Mouse (Mus musculus): Measurements from ENCODE around the gene Rin3.
A peak's percentile ranks its signal among the peaks of the same experiment; 100 is the strongest.

Gene Rin3

DNA sequence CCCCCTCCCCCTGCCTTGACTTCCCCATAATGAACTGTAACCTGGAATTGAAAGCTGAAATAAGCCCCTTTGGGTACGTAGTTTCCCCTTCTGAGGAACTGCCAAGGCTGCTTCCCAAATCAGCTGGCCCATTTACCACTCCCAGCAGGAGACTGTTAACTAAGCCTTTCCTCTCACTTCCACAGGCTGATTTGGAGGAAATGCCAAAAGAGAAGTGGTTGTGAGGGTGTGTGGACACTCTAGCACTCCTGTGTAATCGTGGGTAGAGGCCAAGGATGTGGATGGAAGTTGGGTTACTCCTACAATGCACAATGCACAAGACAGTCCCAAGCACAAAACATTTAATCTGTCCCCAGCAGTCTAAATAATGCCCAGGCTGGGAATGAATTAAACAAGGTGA is 722 bp upstream of the Rin3 start:
- DNase-seq, result no peak

- DNase-seq, result no peak
Measured at GRCm38 (mm10) chr12:102283483-102284266, 827 bp downstream of the Rin3 start.

GRCm38 (mm10) chr12:102284267-102284610 is 1.4 kb downstream of the Rin3 start:
- DNase-seq, result no peak

DNA sequence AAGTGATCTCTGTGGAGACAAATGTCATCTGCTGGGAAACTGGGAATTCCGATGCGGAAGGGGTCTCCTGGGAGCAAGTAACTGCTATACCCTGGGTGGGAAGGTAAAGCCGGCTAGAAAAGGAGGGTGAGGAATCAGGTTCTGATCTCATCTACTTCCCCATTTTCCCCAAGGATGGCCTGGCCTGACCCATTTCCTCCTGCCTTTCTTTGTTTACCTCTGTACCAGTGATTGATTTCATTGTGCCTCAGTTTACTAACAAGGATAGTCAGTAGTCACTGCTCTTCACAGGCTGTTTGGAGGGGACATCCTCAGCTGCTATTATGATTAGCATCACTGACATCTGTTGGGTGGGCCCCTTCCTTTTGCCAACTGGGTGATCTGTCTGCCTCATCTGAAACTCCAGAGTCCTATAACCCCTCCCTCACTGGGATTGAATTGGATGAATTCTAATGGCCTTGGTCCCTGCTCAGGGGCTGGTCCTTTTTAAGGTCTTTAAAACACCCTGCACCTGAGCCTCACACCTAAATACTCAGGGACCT is 1.8 kb downstream of the Rin3 start:
- no peak for DNase-seq

- no peak for DNase-seq
Measured at GRCm38 (mm10) chr12:102285318-102285717, 2.5 kb downstream of the Rin3 start.

DNA sequence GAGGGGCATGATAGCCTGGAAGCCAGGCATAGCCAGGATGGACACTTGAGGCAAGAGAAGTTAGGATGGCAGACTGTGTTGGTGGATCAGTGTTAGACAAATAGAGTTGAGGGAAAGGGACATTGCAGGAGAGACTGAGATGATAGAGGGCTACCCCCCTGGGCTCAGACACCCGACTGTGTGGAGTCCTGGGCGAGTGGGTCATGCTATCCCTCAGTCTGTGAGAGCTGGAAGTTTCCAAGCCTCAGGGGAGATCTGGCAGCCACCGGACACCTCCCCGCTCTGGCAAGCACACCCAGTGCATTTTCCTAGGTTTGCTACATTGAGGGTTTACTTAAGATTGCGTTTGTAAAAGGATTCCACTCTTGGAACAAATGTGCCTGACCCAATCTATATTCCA is 2.9 kb downstream of the Rin3 start:
- DNase-seq, result no peak

- DNase-seq, result no peak
Measured at GRCm38 (mm10) chr12:102286681-102287414, 4.0 kb downstream of the Rin3 start.

DNA sequence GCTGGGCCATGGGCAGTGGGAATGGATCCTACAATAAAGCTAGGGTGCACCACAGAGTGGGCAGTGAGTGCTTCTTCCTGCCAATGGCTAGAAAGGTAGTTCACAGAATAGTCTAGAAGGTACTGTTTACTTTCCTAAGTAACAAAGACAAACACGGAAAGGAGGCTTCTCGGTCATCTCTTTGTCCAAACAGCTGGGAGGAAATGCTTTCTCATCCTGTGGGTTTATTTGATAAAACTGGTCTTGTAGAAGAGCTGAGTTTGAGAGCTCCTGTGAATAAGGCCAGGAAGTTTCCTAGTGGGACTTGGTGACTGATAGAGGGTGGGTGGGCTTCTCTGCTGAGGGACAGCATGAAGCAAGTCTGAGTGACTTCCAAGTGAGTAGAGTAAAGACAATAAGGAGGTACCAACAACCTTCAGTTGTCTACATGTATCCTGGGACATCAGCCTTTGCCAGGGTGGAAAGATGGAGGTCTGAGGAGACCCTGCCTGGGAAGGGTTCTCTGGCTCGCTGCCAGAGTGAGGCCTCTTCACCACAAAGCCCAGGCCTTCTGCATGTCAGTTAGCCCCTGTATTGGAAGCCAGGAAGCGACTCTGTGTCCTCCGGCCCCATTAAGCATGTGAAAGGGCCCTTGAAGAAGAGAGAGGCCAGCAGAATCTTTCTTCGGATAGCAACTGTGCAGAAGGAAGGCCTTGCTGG is 5.2 kb downstream of the Rin3 start:
- no peak for DNase-seq

GRCm38 (mm10) chr12:102288846-102289245 is 6.0 kb downstream of the Rin3 start:
- no peak for DNase-seq

- no peak for DNase-seq
Measured at GRCm38 (mm10) chr12:102289568-102289967, 6.7 kb downstream of the Rin3 start.

GRCm38 (mm10) chr12:102290662-102291061 is 7.8 kb downstream of the Rin3 start:
- no peak for DNase-seq

DNA sequence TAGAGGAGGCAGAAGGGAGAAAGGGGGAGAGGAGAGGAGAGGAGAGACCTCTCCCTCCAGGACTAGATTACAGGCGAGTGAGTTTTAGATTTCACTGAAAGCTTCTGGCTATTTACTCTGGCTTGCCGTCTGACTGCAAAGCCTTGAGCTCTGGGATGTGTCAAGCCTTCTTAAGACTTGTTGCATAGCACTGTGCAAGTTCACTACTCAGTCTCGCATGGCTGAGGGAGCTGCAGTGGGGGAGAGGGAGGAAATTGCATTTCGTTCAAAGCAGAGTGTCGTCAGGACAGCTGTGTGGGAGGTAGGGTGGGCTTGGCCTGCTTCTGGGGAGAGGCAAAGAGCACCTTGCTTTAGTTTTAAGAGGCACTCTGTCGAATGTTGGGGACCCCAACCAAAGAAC is 8.8 kb downstream of the Rin3 start:
- DNase-seq, result peak; percentile 42 to 45

GRCm38 (mm10) chr12:102292501-102293215 is 9.8 kb downstream of the Rin3 start:
- DNase-seq, result no peak

DNA sequence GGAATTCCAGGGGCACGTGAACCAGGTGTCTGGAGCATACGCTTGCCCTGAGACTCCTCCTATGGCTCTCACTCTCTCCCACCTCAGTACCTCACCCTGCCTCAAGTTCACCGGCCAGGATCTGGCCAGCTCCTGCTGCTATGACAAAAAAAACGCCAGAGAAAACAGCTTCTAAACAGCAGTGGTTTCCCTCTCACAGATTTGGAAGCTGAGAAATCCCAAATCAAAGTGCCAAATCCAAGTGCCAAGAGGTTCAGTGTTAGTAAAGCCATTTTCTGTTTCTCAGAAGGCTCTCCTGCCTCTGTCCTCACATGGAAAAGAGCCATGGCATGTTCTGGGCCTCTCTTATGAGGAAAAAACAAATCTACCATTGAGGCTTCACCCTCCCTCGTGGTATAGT is 11.8 kb downstream of the Rin3 start:
- no peak for DNase-seq

DNA sequence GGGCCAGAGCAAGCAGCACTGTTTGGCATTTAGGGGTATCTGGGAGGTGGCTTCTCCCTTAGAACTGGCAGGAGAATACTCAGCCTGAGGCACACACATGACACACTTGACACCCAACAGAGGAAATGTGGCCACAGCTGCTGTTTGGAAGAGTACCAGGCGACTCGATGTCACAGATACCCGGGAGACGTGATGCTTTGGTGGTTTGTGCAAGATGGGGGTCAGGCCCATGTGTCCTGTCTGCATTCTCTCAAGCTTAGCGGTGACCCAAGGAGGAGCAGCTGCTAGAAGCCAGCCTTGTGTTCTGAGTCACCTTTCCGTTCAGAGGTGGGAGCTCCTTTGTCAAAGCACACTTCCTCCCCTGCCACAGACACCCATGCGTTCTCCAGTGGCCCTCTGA is 12.4 kb downstream of the Rin3 start:
- peak; percentile 48 to 57 for DNase-seq

DNA sequence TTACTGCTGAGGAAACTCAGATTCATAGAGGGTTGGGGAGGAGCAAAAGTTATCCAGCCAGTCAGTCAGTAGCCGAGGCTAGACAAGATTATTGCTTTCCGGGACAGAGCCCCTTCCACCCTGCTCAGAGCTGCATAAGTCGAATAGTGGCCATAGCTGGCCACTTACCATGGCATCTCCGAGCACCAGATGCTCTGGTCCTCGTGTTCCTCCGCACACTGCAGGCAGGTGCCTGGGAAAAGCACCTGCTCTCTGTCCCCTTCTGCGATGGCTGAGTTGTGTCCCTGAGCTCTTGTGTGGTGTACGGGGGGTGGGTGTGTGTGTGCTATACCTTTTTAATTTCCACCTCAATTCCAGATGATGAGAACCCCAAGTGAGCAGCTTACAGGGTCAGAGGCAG is 12.8 kb downstream of the Rin3 start:
- DNase-seq, result no peak

DNA sequence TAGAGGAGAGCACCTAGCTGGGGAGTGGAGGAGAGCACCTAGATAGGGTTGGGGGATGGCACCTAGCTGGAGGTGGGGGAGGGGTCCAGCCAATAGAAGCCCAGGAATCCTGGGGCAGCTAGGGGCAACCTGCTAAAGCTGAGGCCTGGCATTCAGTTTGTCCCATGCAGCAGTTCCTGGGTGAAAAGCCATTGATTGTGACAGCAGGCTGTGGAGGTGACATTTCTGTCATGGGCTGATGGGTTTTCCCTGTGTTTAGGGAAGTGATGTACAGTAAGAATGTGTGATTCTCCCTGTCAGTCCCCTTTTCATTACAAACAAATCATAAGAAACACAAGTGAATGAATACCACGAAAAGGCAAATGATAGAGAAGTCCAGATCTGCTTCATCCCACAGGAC is 13.5 kb downstream of the Rin3 start:
- no peak for DNase-seq

- no peak for DNase-seq
Measured at GRCm38 (mm10) chr12:102296967-102297366, 14.1 kb downstream of the Rin3 start.

- DNase-seq, result no peak
Measured at GRCm38 (mm10) chr12:102299209-102299608, 16.4 kb downstream of the Rin3 start.

GRCm38 (mm10) chr12:102301585-102301984 is 18.7 kb downstream of the Rin3 start:
- no peak for DNase-seq

- DNase-seq, result peak; percentile 55 to 59
Measured at GRCm38 (mm10) chr12:102302322-102302721, 19.5 kb downstream of the Rin3 start.

GRCm38 (mm10) chr12:102302831-102303351 is 20.0 kb downstream of the Rin3 start:
- DNase-seq, result no peak

DNA sequence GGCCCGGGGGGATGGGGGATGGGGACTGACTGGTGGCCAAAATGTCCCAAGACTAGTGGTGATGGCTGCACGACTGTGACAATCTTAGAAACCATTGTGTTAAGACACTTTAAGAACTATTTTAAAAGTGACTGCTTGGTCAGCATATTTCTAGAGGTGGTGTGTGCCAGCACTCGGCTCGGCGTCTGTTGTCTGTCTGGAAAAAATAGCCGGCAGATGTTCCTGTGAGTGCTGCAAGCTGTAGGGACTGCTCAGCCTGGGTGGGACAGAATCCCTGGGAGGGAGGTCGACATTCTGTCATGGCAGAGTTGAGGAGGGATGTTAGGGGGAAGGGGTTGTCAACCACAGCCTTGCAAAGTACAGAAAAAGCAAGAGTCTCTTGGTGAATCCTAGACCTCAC is 21.0 kb downstream of the Rin3 start:
- DNase-seq, result no peak

Data from B cell, adult 2 months (primary cell).